Mouse (Mus musculus): ENCODE data around the gene Map3k4.
A peak's percentile ranks its signal among the peaks of the same experiment; 100 is the strongest.

The Map3k4 gene

DNA sequence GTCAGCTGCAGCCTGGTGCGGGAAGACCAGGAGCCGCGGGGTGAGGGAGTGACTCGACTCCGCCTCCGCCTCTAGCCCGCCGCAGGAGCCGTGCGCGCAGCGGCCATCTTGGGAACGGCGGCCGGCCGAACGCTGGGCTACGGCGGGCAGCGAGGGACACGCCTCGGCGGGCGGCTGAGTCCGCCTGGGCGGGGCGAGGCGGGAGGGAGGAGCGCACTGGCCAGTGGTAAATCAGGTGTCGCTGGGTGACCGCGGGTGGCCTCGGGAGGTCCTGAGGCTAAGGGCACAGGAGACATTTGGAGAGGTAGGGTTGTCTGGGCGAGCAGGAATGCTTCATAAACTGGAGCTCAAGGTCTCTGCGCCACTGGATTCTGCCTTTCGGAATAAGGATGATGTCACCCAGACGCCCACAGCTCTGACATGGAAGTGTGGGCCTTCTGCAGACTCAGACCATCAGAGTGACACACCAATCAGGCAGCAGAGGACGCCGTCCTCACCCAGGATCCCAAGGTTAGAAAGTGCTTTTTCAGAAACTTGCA, at the start of gene Map3k4:
Gene Map3k4, minus strand, starts transcription at position 134 of the 539 bp plus-strand sequence.
- DNase-seq: peak; percentile 93

GRCm38 (mm10) chr17:12367373-12367930, 48.9 kb upstream of the Map3k4 start:
- DNase-seq: peak; percentile 69

DNA sequence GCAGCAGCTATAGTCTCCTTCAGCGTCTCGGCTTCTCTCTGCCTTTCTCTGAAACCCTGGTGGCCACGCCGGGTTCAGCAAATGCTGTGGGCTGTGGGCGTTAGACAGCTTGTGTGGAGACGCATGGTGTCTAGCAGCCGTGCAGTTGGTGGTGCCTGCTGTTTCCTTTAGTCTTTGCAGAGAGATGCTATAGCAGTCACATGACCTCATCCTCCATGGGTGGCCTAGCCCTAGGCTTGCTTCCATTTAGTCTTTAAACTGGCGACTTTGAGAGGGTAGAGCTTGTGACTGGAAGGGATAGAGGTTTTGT, 45.8 kb upstream of the Map3k4 start:
- no peak for DNase-seq

DNA sequence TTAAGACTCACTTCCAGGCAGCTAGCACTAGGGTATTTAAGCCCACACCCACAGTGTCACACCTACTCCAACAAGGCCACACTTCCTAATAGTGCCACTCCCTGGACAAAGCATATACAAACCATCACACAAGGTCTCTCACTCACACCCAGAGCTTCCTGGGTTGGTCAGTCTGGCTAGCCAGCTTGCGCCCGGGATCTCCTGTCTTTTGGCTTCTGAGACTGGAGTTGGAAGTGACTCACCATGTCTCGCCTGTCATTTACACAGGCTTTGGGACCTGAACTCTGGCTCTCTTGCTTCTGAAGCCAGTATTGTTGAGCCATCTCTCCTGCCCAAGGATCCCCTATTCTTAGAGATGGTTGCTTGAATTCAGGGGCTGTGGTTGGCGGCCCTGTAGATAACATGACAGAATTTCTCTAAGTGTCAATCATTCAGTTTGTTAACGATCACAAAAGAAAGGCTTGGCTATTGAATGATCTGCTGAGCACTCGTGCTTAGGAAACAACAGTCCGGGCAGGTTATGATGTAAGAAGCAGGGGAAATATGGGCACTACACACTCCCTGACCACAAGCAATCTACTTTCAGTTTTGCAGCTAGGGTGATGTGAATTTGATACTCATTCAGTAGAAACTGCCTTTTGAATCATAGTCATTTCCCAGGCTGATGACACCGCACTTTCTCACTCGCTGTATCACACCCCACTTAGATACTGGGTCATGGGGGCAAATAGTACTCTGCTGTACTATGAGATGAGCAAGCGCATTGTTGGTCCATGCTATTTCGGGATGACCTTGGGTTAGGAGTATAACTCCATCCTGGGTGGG, 45.2 kb upstream of the Map3k4 start:
- no peak for DNase-seq

- no peak for DNase-seq
Measured at GRCm38 (mm10) chr17:12359876-12360275, 41.3 kb upstream of the Map3k4 start.

DNA sequence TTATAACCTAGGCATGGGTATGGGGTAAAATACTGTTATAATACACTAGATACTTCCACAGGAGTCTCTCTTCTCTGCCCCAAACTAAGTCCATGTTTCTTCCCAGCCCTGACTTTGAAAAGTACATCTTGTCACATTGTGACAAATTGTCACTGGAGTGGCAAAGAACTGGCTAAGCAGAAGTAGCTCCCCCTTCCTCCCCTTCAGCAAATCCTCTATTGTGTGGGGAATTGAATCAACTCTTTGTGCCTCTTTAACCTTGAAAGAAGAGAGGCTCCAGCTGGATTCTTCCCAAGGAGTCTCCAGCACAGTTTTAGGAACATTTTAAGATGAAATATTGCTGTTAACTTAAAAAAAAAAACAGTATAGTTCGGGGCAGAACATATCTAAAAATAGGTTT, 34.2 kb upstream of the Map3k4 start:
- DNase-seq: no peak

DNA sequence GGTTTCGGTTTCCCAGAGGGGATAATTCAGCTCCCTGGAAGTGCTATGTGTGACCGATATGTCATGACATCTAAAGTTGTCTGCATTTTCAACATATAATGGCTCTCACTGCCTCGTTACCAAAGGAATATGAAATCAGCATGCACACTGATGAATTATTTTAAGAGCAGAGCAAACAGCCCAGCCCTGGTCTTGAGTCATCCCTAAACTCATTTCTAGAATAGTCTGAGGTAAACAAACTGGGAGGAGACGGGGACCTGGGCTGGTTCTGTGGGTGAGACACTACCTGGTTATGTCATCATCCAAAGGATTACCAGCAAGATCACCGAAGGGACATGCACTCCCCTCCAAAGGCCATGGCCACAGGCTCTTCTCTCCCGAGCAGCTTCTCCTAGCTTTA, 33.0 kb upstream of the Map3k4 start:
- no peak for DNase-seq

DNA sequence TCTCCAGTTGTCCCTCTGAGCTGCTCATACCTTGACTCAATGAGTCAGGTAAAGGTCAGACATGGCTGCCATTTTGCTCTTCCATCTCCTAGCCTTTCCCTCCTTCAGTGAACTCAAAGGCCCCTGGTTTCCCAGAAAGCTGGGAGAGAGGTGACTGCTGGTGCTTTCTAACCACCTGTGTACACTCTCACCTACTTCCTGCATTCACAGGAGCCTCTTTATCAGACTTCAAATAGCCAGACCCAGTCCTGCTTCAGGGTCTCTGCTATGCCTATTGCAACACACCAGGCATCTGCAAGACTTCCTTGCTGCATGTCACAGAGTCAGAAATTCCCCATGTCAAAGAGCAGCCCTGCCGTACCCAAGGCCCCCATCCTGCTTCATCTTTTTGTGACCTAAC, 28.9 kb upstream of the Map3k4 start:
- no peak for DNase-seq

- DNase-seq: no peak
Measured at GRCm38 (mm10) chr17:12343702-12344376, 25.2 kb upstream of the Map3k4 start.

DNA sequence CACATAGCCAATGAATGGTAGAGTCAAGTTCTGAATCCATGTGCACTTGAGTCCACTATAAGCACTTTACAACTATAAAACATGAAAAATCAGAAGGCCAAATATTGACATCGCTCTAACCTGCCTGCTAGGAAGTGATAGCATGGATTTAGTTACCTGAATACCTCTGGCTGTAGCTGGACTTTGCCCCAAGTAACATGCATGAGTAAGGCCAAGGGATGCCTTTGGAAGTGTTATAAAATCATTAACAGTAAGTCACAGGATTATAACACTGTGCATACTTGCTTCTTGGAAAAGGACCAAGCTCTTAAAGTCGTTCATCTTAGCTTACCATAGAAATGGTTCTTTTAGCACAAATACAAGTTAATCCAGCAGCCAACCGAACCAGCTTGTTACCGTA, 18.6 kb upstream of the Map3k4 start:
- DNase-seq: peak; percentile 73

DNA sequence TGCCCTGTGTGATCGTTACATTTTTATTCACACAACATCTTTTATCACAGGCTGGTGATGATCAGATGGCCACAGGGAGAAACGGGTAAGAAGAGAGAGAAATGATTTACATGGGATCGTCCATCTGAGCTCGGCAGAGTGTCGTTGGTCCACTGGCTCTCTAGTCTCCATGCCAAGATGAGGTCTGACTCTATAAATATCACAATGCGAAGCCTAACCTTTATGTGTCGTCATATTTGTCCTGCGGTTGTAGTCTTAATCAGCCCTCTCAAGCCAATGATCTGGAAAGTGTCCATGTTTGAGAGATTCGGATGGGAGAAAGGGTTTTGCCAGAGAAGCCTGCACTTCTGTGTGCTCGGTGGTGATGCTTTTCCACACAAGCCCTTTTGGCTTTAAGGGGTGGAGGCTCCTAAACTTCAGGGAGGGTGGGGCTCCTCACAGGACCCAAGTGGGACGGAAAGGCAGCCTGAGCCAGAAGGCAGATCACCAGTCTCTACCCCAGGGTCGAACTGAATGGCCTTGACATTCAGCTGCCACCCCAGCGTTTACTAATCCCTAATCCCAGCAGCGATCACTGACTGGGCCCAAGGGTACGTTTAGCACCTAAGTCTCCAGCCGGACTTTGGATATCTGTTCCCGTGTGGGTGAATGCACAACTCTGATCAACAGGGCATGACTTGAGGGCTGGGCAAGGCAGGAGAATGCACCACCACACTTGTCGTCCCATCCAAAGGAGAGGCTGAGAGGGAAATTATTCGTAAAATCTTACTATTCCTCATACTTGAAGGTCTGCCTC, 17.7 kb upstream of the Map3k4 start:
- peak; percentile 65 for DNase-seq

DNA sequence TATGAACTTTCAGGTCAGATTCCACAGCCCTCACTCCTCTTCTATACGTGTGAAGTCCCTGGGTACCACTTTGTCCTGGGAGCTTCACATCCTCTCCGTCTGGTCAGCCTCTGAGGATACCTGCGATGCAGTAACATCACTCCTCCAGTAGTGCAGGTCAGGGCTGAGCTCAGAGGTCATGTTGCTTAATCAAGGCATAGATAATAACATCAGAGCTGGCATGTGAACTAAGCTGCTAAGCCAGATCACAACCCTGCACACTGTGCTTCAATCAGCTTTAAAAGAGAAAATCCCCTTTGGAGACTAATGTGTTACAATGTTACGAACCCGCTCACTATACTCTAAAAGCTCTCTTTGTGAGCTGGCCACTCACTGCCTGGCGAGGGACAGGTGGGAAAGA, 16.5 kb upstream of the Map3k4 start:
- no peak for DNase-seq

DNA sequence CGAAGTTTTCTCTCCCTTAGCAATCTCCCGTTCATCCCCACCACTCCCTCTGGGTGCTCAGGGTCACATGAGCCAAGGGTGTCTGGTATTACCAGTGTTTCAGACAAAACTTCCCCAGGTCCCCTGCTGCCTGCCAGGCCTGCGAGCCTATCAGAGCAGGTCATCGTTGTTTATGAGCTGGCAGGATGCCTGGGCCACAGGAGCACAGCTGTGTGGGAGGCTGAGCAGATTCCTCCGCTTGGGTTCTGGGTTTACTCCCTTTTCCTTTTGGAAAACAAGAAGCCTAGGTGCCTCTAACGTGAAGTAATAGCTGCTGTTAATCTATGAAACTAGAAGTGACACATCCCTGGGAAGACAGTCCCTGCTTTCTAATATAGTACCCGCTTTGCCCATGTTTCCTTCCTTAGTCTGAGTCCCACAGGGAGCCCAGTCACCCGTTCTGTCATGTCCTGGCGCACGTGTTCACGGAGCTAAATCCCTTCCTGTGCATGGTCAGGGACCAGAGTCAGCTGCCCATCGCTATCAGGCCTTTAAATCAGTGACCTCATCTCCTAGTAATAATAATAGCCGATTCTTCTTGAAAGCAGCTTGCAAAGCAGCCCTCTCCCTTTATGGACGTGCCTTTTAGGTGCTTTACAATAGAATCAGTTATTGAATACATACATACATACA, 9.4 kb upstream of the Map3k4 start:
- DNase-seq: peak; percentile 77

DNA sequence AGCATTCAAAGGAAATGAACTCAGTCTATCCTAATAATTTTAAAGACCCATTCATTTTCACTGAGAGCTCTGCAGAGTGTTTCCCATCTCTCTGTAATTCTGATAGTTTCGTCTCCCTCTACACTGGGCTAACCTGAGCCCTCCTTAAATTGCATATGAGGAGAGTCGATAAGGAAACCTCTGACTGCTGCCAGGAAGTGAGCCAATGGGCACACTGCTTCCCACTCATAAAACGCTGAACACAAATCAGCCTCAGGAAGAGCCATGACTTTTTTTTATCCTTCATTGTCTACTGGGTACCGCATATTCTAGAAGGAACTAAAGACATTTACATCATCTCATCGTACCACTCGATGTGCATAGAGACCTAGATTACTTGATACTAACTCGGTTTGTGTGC, 1.2 kb upstream of the Map3k4 start:
- DNase-seq: no peak

GRCm38 (mm10) chr17:12317954-12318651, 493 bp downstream of the Map3k4 start:
- DNase-seq: peak; percentile 28

- no peak for DNase-seq
Measured at GRCm38 (mm10) chr17:12317607-12317953, 1.0 kb downstream of the Map3k4 start.

GRCm38 (mm10) chr17:12316251-12316650, 2.3 kb downstream of the Map3k4 start:
- DNase-seq: no peak

DNA sequence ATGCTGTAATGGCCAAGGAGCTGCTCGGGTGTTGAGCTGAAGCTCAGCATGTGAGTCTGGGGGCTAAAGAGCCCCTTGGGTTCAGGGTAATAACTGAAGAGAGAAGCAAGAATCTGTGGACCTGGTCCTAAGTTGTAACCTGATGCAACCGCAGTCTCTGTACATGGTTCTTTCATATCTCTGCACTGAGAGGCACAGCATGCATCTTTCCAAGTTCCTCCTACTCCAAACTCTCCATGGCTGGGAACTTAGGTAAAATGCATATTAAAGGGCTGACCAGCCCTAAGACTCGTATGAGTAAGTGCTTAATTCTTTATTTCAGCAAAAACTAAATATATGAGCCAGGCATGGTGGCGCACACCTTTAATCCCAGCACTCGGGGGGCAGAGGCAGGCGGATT, 6.3 kb downstream of the Map3k4 start:
- no peak for DNase-seq

- DNase-seq: no peak
Measured at GRCm38 (mm10) chr17:12309493-12309892, 9.1 kb downstream of the Map3k4 start.

- no peak for DNase-seq
Measured at GRCm38 (mm10) chr17:12309059-12309458, 9.5 kb downstream of the Map3k4 start.

- no peak for DNase-seq
Measured at GRCm38 (mm10) chr17:12307251-12308135, 11.1 kb downstream of the Map3k4 start.

All from kidney, adult 11 months (tissue).